Mouse (Mus musculus) heart, postnatal 25 days (tissue): Measurements from ENCODE around the gene Sh2d3c. TPM values are rescaled to one million over a fixed set of nuclear protein-coding genes. Genes with fewer than 3 reads are reported as not detected.

ENCODE experiments used
- DNase-seq: peaks from one replicate; pipeline ENCODE4 v3.0.0; 2022; ENCODE audit warnings: low spot score
- intact Hi-C: fragments of 180-260 bp; cut with DNase I; formaldehyde crosslinking; loops from one replicate; pipeline ENCODE4 v1.15.1; 2025
- total RNA-seq, 2 experiments: library from RNA; stranded (reverse); gene quantifications; 2 replicates each; pipeline ENCODE4 v1.2.3; 2021

The Sh2d3c gene
- total RNA-seq: 10 to 100 TPM; 20.7 to 25.4 TPM

- no peak for DNase-seq
- intact Hi-C loops: no loop called here
Observed at GRCm38 (mm10) chr2:32720681-32721229, at the start of gene Sh2d3c. Gene Sh2d3c, plus strand, starts transcription at chr2:32721055.

GRCm38 (mm10) chr2:32671147-32671546 lies 49.7 kb upstream of the Sh2d3c start:
- no peak for DNase-seq
- intact Hi-C loops: no loop called here

GRCm38 (mm10) chr2:32671907-32672595 lies 48.8 kb upstream of the Sh2d3c start:
- intact Hi-C loops: no loop called here
- no peak for DNase-seq

- intact Hi-C loops: no loop called here
- no peak for DNase-seq
Observed at GRCm38 (mm10) chr2:32673176-32673917, 47.5 kb upstream of the Sh2d3c start.

- no peak for DNase-seq
- intact Hi-C loops: no loop called here
Observed at GRCm38 (mm10) chr2:32676821-32677220, 44.0 kb upstream of the Sh2d3c start.

- intact Hi-C loops: no loop called here
- DNase-seq: no peak
Observed at GRCm38 (mm10) chr2:32677683-32678082, 43.2 kb upstream of the Sh2d3c start.

GRCm38 (mm10) chr2:32680051-32680451 lies 40.8 kb upstream of the Sh2d3c start:
- DNase-seq: no peak
- intact Hi-C loops: no loop called here

- DNase-seq: no peak
Observed at GRCm38 (mm10) chr2:32680961-32681650, 39.7 kb upstream of the Sh2d3c start.

GRCm38 (mm10) chr2:32681754-32682153 lies 39.1 kb upstream of the Sh2d3c start:
- DNase-seq: no peak
- intact Hi-C loops: no loop called here

More at GRCm38 (mm10) chr2:32680961-32681650, 39.7 kb upstream of the Sh2d3c start:
- intact Hi-C loops: no loop called here

- no peak for DNase-seq
- intact Hi-C loops: no loop called here
Observed at GRCm38 (mm10) chr2:32682721-32683417, 38.0 kb upstream of the Sh2d3c start.

- DNase-seq: no peak
Observed at GRCm38 (mm10) chr2:32683701-32684100, 37.2 kb upstream of the Sh2d3c start.

GRCm38 (mm10) chr2:32684681-32685428 lies 36.0 kb upstream of the Sh2d3c start:
- DNase-seq: no peak

More at GRCm38 (mm10) chr2:32683701-32684100, 37.2 kb upstream of the Sh2d3c start:
- intact Hi-C loops: no loop called here

GRCm38 (mm10) chr2:32685807-32686206 lies 35.0 kb upstream of the Sh2d3c start:
- intact Hi-C loops: no loop called here
- no peak for DNase-seq

More at GRCm38 (mm10) chr2:32684681-32685428, 36.0 kb upstream of the Sh2d3c start:
- intact Hi-C loops: no loop called here

- no peak for DNase-seq
- intact Hi-C loops: no loop called here
Observed at GRCm38 (mm10) chr2:32686640-32687039, 34.2 kb upstream of the Sh2d3c start.

GRCm38 (mm10) chr2:32687562-32687961 lies 33.3 kb upstream of the Sh2d3c start:
- no peak for DNase-seq
- intact Hi-C loops: no loop called here

GRCm38 (mm10) chr2:32689420-32689819 lies 31.4 kb upstream of the Sh2d3c start:
- intact Hi-C loops: loop anchor here (1.0 to 2.0 kb wide), 3 partner anchors 29 to 107 kb away; no protein-coding TSS in a partner anchor
- peak; percentile 73 for DNase-seq

GRCm38 (mm10) chr2:32691041-32691440 lies 29.8 kb upstream of the Sh2d3c start:
- DNase-seq: no peak
- intact Hi-C loops: no loop called here

GRCm38 (mm10) chr2:32692496-32692895 lies 28.4 kb upstream of the Sh2d3c start:
- intact Hi-C loops: no loop called here
- no peak for DNase-seq

GRCm38 (mm10) chr2:32693282-32693681 lies 27.6 kb upstream of the Sh2d3c start:
- intact Hi-C loops: no loop called here
- DNase-seq: no peak
